Mouse (Mus musculus): Measurements from ENCODE around the gene Cyp24a1. TPM values are rescaled to one million over a fixed set of nuclear protein-coding genes. Genes with fewer than 3 reads are reported as not detected.
"Not testable (repeated sequence)": the region's sequence is repeated elsewhere in the genome, so short reads cannot be mapped to it uniquely, and the experiment has no call there.

The Cyp24a1 gene
- total RNA-seq, 1 experiment from 2014 or later: not detected

DNA sequence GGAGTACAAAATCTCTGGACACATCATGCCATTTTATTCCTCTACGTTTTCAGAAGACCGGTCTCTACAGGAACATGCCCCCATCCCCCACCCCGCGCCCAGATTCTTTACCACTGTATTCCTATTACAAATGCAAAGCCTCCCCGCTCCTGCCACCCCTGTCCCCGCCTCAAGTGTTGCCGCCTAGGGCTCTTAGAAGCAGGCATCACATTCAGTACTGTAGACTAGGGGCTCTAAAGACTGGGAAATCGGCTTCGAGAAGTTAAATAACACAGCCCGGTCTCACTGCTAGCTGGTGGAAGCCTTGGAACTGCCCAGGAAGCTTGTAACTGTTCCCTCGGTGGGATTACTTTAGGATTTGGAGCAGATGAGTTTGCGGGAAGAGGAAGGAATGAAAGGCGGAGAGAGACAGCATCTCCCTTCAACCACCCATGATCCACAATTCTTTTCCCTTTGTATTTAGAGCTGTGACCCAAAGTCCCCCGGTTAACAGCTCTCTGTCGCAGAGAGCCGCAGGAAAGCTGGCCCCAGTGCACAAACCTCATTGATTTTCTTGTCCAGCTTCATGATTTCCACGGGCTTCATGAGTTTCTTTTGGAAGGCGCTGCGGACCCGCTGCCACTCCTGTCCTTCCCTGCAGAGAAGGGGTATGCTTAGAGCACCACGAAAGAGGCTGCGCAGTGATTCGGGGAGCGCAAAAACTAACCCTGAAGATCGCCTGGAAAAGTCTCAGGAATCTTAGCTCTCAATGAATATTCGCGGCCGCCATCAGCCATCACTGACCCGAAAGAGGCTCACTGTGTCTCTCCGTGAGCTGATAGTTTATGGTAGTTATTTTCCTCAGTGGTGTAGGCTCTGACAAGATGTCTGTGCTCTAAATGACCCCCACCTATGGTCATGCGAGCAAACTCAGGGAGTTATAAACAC, 1.9 kb downstream of the Cyp24a1 start:
- no peak for DNase-seq

- DNase-seq: no peak
Measured at GRCm38 (mm10) chr2:170487890-170488502, 8.9 kb downstream of the Cyp24a1 start.

GRCm38 (mm10) chr2:170487202-170487601, 9.7 kb downstream of the Cyp24a1 start:
- DNase-seq: no peak

- DNase-seq: no peak
Measured at GRCm38 (mm10) chr2:170483914-170484313, 13.0 kb downstream of the Cyp24a1 start.

DNA sequence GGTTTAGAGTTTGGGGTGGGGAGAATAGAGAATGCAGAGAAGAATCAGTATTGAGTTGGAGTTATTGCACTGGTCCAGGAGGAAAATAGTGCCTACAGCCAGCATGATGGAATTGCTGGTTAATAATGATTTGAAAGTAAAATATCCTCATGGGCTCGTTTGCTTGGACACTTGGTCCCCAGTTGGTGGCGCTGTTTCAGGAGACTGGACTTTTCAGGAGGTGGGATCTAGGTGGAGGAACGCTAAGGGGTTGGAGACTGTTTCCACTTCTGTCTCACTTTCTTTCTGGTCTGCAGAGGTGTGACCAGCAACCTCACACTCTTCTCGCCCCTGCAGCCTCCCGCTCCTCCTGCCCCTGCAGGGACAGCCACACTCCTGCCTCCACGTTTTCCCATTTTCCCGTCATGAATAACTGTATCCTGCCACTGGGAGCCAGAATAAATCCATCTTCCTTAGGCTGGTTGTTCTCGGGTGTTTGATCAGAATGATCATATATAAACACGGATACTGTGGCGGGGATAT, 14.9 kb downstream of the Cyp24a1 start:
- no peak for DNase-seq

- peak; percentile 13 for DNase-seq
Measured at GRCm38 (mm10) chr2:170476643-170477042, 20.3 kb downstream of the Cyp24a1 start.

- DNase-seq: peak; percentile 51
Measured at GRCm38 (mm10) chr2:170476215-170476614, 20.7 kb downstream of the Cyp24a1 start.

DNA sequence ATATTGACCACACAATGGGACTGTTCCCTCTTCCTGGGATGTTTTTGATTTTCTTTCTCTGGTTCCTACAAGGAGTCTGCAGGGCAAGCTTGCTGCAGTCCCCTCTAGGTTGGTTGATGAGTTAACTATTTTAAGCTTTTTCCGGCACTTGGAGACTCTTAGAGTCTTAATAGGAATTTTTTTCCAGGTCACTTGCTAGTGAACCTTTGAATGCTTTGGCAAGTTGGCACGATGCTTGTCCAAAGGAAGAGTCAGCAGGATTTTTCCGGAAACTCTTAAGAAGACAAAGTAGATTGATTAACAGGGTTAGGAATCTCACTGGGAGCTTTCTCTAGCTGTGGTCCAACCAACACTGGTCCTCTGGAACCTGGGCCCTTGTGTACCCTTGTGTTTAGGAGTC, 21.8 kb downstream of the Cyp24a1 start:
- DNase-seq: no peak

GRCm38 (mm10) chr2:170474125-170474524, 22.8 kb downstream of the Cyp24a1 start:
- no peak for DNase-seq

DNA sequence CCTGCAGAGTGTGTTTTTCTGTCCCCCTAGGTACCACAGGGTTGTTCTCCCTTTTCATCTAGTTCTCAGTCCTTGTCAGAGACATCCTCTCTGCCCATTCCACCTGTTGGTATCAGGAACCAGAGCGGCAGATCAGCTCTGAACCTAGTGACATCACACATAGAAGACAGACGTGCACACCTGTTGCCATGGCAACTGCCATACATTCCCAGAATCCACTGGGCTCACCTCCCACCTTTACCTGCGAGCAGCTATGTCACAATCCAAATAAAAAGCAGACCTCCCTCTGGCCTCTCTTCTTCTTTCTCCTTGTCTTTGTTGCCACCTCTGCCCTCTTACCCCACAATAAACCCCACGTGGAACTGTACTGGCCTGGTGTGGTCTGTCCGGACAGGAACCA, 26.4 kb downstream of the Cyp24a1 start:
- DNase-seq: no peak

GRCm38 (mm10) chr2:170469616-170470308, 27.2 kb downstream of the Cyp24a1 start:
- DNase-seq: peak; percentile 79

- DNase-seq: peak; percentile 43
Measured at GRCm38 (mm10) chr2:170468009-170468408, 28.9 kb downstream of the Cyp24a1 start.

GRCm38 (mm10) chr2:170464817-170465216, 32.1 kb downstream of the Cyp24a1 start:
- DNase-seq: no peak

GRCm38 (mm10) chr2:170461652-170462051, 35.3 kb downstream of the Cyp24a1 start:
- no peak for DNase-seq

- no peak for DNase-seq
Measured at GRCm38 (mm10) chr2:170459805-170460204, 37.1 kb downstream of the Cyp24a1 start.

GRCm38 (mm10) chr2:170459183-170459582, 37.8 kb downstream of the Cyp24a1 start:
- no peak for DNase-seq

GRCm38 (mm10) chr2:170453809-170454208, 43.1 kb downstream of the Cyp24a1 start:
- not testable (repeated sequence) for DNase-seq

- peak; percentile 83 for DNase-seq
Measured at GRCm38 (mm10) chr2:170450933-170451332, 46.0 kb downstream of the Cyp24a1 start.

- DNase-seq: no peak
Measured at GRCm38 (mm10) chr2:170447651-170448050, 49.3 kb downstream of the Cyp24a1 start.

DNA sequence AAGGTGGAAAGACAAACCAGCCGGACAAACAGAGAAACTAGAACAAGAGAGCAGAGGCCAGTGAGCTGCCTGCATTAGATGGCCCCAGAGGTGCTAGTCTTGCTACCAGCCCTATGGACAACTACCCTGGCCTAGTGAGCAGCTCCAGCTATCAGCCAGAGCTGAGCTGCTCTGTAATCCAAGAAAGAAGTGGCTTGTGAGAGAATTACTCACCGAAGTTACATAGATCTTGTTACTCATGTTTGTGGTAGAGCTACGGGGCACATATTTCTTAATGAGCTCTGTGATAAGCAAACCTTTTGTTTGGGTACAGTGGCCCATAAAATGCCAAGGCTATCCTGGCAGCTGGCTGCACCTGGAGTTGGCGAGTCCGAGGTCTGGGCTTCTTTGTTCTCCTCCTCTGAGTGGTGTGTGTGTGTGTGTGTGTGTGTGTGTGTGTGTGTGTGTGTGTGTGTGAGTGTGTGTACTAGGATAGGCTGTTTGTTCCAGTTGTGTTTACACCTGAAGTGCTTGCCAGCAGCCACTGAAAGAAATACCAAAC, 50.0 kb downstream of the Cyp24a1 start:
- DNase-seq: peak; percentile 37

DNA sequence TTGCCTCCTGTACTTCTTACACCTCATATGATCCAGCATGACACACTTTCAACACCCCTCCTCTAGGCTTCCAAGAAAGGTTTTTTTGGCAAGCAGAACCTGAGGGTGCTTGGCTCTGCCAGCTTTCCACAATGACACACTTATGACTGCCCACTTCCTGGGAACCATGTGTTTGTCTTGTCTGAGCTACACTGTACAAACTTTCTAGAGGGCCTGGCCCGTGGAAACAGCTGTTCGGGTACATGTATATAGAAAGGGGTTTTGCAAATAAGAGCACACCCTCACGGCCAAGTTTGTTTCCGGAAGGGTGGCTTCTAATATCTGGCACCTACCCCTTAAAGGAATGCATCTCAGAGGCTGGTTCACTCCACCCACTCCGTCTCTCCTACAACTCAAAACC, 51.1 kb downstream of the Cyp24a1 start:
- DNase-seq: no peak

DNA sequence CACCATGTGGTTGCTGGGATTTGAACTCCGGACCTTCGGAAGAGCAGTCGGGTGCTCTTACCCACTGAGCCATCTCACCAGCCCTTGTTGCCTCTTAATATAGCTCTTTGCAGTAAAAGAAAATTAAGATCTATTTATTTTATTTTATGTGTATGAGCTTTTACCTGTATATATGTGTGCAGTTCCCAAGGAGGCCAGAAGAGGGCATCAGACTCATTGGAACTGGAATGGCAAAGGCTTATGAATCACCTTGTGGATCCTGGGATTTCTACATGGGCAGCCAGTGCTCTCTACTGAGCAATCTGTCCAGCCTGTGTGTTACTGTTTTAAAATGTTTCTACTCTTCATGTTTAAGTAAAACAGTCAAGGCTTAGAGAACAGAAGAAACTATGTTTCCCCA, 54.4 kb downstream of the Cyp24a1 start:
- DNase-seq: peak; percentile 52

All from adrenal gland, postnatal 14 days (tissue).